Mouse (Mus musculus) heart, postnatal 25 days (tissue): Measurements from ENCODE around the gene Ell3. TPM values are rescaled to one million over a fixed set of nuclear protein-coding genes. Genes with fewer than 3 reads are reported as not detected.

Experiments used
- DNase-seq: peaks from one replicate; pipeline ENCODE4 v3.0.0; 2022; ENCODE audit warnings: low spot score
- intact Hi-C: fragments of 180-260 bp; cut with DNase I; formaldehyde crosslinking; loops from one replicate; pipeline ENCODE4 v1.15.1; 2025
- total RNA-seq, 2 experiments: library from RNA; stranded (reverse); gene quantifications; 2 replicates each; pipeline ENCODE4 v1.2.3; 2021

Gene Ell3
- total RNA-seq, 2 experiments from 2014 or later: 0.14 TPM; not detected in 1

DNA sequence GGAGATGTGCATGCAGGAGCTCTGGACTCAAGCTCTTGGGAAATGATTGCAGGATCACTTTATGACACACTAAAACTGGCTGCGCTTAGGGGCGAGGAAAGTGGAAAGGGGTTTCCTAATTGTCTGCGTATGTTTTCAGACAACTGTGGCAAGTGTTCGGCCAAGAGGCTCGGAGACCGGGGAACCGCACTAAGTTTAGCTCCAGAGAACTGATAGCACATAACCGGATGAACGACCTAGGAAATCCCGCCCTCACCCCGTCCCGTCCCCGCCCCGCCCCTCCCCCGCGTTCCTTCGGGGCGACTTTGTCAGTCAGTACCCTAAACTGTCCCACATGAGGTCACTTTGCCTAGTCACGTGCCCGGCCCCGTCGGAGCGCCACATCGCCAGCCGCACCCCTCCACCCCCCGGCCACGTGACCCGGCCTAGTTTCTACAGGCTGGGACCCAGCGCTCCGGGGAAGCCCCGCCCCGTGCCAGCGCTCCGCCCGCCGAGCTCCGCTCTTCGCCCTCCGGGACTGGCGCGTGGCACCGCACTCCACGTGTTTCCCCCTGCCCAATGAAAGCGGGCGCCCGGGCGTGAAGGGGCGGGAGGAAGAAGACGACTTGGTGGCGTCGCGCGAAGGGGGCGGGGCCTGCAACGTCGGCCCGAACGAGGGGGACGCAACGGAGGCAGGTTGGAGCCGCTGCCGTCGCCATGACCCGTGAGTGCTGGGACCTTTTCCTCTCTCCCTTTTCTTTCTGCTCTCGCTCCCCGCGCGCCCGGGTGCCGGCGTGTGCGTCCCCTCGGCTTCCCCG, 4.9 kb upstream of the Ell3 start, which contains the start of gene Serf2:
Gene Serf2, plus strand, starts transcription at position 457 of the 797 bp plus-strand sequence.
- peak; percentile 100 for DNase-seq
- intact Hi-C loops: loop anchor here (1.0 to 10.0 kb wide), 3 partner anchors 25 to 926 kb away; partner anchors contain the start of genes Mfap1a, Mfap1b and Wdr76

DNA sequence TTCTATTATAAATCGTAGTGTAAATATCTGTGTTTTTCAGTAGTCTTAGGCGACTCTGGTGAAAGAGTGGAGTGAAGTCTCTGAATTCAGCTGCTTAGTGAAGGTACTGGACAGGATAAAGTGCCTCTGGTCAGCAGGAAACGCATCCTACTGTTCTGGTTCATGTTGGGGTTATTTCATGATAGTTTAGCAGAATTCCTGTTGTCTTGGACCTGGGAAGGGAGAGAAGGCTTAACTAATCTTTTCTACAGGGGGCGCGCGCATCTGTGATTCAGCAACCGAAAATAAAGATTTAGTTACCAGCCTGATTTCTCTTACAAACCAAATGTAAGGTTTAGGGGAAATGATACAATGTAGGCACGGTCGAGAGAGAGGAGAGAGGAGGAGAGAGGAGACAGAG, 4.1 kb upstream of the Ell3 start:
- intact Hi-C loops: loop anchor here (2.0 to 10.0 kb wide), 2 partner anchors 59 to 927 kb away; partner anchors contain the start of genes Mfap1a and Wdr76
- DNase-seq: no peak

DNA sequence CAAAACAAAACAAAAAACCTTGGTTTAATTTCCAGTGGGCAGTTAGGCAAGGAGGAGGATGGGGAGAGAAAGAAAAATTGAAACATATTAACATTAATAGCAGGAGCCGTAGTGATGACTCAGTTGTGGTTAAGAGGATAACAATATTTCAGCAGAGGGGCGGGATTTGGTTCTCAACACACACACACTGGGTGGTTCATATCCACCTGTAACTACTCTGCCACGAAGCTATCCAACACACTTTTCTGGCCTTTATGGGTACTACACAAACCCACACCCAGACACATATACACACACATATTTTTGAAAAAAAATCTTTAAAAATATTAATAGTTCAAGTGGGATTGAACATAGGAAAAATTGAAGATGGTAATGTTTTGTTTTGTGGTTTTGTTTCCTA, 2.9 kb upstream of the Ell3 start:
- DNase-seq: no peak
- intact Hi-C loops: loop anchor here (10.0 kb wide), 1 partner anchor 928 kb away; no protein-coding TSS in a partner anchor

DNA sequence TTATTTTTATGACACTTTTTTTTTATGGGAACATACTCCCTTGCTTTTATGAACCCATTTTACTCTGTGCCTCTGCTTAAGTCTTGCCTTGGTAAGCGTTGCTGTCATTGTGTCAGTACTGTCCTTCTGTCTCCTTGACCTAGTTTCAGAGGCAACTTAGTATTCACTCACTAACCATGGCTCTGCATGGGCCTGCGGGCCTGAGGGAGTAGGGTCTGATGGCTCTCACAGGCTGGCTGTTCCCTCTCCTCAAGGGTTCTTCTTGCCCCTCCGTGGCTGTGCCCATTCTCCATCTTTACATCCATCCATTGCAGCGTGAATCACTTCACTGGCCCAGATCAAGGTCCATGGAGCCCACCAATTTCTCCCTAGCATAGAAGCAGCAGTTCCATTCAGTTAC, 2.4 kb upstream of the Ell3 start:
- no peak for DNase-seq
- intact Hi-C loops: loop anchor here (10.0 kb wide), 1 partner anchor 928 kb away; no protein-coding TSS in a partner anchor

DNA sequence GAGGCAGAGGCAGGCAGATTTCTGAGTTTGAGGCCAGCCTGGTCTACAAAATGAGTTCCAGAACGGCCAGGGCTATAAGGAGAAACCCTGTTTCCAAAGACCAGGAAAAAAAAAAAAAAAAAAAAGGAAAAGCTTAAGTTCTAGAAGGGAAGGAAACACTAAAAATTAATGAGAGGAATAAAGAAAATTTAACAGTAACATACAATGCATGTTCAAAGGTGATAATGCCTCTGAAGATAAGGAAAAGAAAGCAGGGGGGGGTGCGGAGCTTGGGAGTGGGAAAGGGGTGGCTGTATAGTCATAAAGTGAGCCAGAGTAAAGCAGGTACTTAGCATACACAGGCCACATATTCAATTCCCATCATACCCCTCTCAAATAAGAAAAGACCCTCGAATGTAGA, 1.0 kb upstream of the Ell3 start:
- intact Hi-C loops: loop anchor here (10.0 kb wide), 1 partner anchor 930 kb away; no protein-coding TSS in a partner anchor
- DNase-seq: no peak

DNA sequence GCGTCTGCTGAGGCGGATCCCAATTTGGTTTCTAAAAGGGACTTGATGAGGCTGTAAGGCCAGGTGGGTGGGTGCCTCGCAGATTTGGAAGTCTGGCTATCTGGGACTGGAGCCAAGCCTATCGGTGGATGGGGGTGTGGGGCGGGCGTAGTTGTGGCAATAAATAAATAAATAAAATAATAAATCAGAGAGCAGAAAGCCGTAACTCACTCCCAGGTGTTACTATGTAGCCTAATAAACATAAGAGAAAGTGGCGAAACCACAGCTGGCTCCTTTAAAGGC, 1.1 kb downstream of the Ell3 start:
- intact Hi-C loops: loop anchor here (10.0 kb wide), 1 partner anchor 932 kb away; no protein-coding TSS in a partner anchor
- no peak for DNase-seq

DNA sequence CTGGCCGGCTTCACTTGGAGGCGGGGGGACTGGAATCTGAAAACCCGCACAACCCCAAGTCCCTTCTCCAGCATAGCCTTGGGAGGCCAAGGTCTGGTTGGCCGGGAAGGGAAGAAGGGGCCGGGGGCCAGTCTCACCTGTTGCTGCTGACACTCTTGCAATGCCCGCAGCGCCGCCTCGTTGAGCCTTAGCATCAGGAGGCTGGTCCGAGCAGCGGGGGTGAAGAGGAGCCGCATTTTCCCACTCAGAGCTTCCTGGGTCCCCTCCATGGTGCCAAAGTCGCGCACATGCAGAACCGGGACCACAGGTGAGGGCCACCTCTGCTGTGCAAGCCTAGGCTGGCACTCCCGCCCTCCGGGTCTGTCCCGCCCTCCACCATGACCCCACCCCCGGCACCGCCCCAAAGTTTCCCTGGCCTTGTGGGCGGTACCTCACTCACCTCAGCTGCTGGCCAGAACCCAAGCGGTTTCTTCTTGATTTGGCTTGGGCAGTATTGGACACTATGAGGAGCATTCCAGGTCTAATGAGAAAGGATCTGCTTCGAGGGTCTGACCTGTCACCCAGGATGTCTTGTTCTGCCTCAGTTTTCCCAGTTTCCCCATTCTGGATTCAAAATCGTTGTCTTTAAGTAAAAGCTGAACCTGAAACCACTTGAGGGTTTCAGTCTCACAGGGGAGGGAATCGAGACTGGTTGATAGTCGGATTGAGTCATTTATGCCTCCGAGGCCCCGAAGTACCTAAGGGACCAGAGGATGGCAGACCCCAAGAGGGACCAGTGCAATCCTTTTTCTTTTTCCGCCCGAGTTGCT, 1.6 kb downstream of the Ell3 start:
- peak; percentile 22 for DNase-seq
- intact Hi-C loops: loop anchor here (10.0 kb wide), 1 partner anchor 932 kb away; no protein-coding TSS in a partner anchor

DNA sequence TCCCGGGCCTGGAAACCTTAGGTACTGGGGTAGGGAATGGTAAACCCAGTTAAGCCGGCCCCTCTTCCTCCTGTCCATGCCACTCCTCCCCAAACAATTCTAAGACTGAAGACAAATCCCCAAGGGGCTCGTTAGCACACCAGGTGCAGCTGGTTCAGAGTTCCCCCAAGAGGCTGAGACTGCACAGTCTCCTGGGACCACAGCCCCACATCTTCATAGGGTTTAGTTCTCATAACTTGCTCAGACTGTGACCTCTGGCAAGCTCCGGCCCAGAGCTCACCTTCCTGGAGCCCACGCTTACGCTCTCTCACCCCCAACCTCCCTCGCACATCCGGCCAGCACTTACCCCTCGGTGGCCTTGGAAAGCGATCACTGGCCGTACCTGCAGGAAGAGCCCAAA, 2.3 kb downstream of the Ell3 start:
- intact Hi-C loops: loop anchor here (10.0 kb wide), 1 partner anchor 933 kb away; no protein-coding TSS in a partner anchor
- no peak for DNase-seq

DNA sequence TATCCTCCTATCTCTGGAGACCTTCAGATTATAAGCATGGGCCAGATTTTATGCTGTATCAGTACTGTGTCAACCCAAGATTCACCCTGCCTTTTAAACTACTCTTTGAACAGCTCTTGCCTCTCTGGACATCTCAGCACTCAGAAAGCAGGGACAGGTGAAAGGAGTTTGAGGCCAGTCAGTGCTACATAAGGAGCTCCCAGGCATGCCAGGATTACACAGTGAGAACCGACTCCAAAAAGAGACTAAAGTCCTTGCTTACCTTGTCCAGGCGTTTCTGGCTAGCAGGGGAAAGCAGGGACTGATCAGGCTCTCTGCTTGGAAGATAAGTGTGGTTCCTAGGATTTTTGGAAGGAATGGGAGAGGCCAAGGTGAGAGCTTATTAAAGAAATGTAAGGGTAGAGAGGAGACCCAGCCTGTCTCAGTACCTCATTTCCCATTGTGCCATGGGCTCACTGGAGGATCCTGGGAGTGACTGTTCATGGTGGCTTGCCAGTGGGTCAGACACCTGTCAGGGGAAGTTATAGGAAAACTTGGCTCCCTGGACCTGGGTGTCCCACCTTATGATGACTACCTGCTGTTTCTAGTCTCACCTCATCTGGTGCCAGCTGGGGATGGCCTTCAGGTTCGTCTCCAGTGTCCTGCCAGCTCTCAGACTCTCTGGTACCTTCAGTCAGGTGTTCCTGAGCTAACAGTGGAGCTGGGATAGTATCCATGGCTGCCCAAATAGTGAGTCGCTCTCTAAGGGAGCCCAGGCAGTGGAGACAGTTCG, 3.1 kb downstream of the Ell3 start:
- no peak for DNase-seq
- intact Hi-C loops: loop anchor here (10.0 kb wide), 1 partner anchor 934 kb away; no protein-coding TSS in a partner anchor

DNA sequence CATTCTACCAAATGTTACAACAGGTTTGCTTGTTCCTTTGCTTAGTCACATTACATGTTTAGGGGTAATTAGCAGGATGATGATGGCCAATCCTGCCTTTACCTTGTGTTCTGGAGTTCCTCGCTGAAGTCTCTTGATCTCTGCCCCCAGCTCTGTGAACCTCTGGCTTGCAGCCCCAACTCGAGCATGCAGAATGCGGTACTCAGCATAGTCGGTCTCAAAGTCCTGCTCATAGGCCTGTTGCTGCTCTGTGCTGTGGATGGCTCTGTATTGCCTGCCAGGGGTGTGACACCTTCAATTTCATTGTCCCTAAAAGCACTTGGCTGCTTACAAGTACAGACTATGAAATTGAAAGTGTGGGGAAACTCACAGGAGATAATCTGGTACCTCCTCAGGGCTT, 4.3 kb downstream of the Ell3 start:
- intact Hi-C loops: loop anchor here (1.0 to 10.0 kb wide), 2 partner anchors 22 to 935 kb away; no protein-coding TSS in a partner anchor
- DNase-seq: no peak

DNA sequence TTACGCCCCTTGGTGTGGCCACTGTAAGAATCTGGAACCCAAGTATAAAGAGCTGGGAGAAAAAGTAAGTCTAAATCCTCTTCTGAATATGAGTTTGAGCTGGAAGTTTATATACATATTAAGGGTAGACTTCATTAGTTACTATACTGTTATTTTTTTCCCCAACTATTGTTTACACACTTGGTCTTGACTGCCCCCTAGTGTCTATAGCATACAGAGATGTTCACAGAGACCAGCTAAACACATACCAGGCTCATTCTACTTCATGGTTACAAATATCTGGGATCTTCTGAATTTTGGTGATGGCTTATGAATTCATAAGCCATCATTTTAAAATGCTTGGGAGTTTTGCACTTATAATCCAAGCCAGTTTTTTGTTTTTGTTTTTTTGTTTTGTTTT, 9.2 kb downstream of the Ell3 start:
- intact Hi-C loops: no loop called here
- DNase-seq: no peak

DNA sequence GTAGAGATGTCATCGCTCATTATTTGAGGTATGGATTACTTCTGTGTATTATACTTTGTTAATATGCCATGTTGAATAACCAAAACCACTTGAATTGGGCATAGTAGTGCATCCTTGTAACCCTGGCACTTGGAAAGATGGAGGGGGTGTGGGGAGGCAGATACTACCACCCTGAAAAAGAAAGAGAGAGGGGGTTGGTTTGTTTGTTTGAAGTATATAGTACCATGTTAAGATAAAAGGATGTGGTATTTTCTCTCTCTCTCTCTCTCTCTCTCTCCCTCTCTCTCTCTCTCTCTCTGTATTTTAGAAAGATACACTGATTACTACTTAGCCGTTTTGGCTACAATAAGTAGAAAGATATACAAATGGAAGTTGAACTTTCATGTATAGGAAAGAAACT, 18.2 kb downstream of the Ell3 start:
- DNase-seq: no peak
- intact Hi-C loops: no loop called here

DNA sequence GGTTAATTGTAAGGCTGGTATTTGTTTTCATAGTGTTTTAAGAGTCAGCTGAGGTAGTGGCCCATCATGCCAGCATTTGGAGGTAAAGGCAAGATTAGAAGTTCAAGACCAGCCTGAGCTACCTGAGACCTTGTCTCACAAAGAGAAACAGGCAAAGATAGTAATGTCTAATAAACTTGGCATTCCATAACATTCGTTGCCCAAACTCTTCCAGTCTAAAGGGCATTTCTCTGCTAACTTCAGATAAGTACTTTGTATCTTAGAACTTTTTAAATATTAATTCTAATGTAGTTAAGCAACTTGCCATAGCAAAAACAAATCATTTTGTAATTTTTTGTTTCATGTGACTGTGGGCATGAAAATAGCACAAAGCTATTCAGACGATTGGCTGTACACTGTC, 20.9 kb downstream of the Ell3 start:
- no peak for DNase-seq
- intact Hi-C loops: no loop called here

DNA sequence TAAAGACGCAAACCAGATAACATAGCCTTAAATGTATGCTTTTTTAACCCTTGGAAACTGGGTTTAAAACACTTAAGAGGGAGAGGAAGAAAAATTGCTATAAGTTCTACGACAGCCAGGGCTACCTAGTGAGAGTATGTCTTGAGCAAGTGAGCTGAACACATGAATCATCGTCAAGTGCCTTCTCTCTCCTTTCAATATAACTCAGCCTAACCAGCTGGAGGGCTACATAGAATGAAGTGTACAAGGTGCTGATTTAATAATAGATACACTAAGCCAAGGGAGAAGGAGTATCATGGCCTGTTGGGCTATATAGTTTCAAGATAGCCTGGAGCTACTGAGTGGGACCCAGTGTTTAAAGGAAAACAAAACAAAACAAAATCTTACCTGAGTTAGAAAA, 25.6 kb downstream of the Ell3 start:
- intact Hi-C loops: no loop called here
- no peak for DNase-seq

DNA sequence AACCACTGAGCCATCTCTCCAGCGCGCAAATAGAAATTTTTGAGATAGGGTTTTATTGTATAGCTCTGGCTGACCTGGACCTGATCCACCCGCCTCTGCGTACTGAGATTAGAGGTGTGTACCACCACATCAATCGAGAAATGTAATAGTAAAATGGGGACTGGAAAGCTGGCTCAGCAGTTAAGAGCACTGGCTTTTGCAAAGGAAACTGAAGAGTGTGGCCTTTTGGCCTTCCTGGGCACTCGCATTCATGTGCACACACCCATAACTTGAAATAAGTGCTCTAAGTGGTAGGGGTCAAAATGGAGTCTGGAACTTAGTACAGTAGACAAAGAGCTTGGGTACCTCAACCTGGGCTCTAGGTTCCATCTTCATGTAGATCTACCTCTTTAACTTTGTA, 27.7 kb downstream of the Ell3 start:
- intact Hi-C loops: no loop called here
- DNase-seq: no peak

DNA sequence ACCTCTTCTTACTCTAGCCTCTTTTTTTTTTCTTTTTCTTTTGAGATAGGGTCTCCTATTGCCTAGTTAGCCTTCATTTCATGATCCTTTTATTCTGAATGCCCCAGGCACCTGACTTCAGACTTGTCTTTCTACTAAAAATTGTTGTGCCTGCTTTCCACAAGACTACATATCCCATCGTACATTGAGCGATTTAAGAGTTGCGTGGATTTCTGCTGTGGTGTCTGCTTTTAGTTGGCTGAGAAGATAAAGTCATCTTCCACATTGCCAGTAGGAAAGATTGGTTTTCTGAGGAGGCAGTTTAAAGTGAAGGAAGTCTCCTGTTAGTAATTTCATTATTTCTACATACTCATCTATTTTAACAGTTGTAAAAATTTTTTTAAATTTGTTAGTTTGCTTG, 28.5 kb downstream of the Ell3 start:
- intact Hi-C loops: no loop called here
- no peak for DNase-seq

DNA sequence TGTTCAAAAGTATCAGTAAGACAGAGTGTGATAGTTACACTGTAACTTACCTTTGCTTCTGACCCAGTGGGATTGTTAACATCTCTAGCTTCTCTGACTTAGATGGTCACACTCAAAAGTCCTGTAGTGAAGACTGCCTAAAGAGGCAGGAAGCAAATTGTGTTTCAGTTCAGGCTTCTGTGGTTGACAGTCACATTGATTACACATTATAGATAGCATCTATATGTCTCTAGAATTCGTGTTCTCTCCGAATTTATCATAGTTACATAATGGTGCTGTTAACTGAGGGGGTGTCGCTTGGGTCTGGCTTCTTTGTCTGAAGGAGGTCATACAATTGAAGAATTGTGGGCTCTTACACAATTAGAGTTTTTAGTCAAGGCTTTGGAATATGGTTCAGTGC, 29.0 kb downstream of the Ell3 start:
- intact Hi-C loops: no loop called here
- DNase-seq: no peak

DNA sequence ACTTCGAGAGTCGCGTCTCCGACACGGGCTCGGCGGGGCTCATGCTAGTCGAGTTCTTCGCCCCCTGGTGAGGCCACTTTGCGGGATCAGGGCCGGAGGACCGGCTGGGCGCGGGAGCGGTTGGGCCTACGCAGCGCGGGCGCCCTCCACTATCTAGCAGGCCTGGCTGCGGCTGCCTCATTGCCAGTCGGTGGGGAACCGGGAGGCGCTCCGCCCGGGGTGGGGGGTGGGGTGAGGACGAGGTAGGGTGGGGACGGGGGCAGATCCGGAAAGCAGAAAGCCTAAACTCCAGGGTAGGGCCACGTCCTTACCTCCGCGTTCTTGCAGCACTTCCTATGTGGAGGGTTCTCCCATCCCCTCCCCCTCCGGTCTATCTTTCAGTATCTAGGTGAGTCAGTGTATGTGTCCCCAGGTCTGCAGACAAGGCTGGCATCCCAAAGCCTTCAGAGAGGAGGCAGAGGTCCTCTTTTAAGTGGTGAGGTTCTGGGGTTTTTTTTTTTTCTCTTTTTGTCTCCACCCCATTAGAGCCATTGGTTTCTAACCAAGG, 29.9 kb downstream of the Ell3 start:
- intact Hi-C loops: no loop called here
- DNase-seq: no peak

DNA sequence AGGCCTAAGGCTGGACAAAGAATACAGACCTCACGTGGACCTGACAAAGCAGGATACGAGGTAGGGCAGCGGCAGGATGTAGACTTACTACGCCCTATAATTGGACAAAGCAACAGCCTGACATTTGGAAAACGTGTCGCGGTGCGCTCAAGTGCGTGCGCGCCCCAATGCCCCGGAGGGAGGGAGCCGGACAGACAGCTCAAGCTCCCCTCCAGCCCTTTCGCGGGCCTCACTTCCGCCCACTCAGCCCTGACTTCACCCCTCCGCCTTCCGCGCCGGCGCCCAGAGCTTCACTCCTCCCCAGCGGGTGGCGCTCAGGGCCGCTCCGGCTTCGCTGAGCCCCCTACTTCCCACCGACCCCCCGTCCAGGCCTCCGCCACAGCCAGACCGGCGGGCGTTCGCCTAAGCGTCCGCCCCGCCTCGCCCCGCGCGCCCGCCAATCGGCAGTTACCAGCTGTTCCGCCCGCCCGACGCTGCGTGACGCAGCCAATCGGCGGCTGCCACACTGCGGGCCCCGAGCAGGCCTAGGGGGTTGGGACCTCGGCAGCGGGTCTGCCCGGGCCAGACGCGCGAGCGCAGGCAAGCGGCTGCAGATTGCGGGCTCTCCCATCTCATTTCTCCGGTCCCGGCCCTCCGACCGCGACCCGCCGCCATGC, 30.6 kb downstream of the Ell3 start, which contains the start of the genes Pdia3 and Catsper2:
Gene Pdia3, plus strand, starts transcription at position 389 of the 656 bp plus-strand sequence.
Gene Catsper2, minus strand, starts transcription at position 406 of the 656 bp plus-strand sequence.
- DNase-seq: peak; percentile 96
- intact Hi-C loops: no loop called here
